ENCODE assay signal across 20 mouse cellular contexts in the genomic region with DNA sequence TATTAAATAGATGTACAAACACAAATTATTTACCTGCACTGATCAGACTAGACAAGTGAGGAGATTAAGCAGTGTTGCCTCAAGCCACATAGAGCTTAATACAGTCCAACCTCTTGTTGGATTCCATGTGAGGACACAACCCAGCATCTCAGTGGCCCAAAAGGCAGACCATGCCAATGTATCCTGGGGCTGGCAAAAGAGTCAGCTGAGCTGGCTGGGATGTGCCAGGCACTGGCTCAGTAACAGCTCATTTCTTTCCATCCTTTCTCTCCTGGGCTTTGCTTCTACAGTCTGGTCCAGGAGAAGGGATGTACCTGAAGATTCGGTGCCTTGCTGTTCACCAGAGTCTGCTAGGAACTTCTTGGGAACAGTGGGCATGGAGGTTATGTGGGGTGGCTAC.
A peak's percentile ranks its signal among the peaks of the same experiment; 100 is the strongest.
DNase-seq lines count a peak whose midpoint lies in the region; TF ChIP-seq lines count a peak whose summit lies in the region.
"Had no signal": no experiment of that assay in that cellular context is flagged by ENCODE, and none has a peak within 500 bp of the region (broad histone marks: within the 10 kb centered on the region; RNA-seq: fewer than 3 reads in every experiment).

No protein-coding gene starts in this region.

- TF ChIP-seq CTCF in layer of hippocampus, adult 2 months (conservative IDR thresholded peaks at IDR 0.05) = no peak

- peak overlapping the region; percentile 14; the same call in 1 of the 2 replicates for H3K27ac ChIP-seq in layer of hippocampus, adult 2 months
- H3K27ac ChIP-seq: forebrain, embryonic 13.5 days; heart, adult 2 months; heart, embryonic 13.5 days; kidney, embryonic 15.5 days; limb, embryonic 12.5 days; lung, embryonic 15.5 days; midbrain, embryonic 12.5 days had no signal

- no peak for DNase-seq in layer of hippocampus, adult 2 months (ENCODE audit: low spot score in 2 of 2)
- no peak for DNase-seq in layer of hippocampus, postnatal 10 days (ENCODE audit: low spot score in 2 of 2)
- DNase-seq in cerebellum, adult 11-12 months = peak; percentile 73
- peak; percentile 81 for DNase-seq in cerebellum, adult 9-10 months
- peak; percentile 59 to 64 for DNase-seq in cerebellum, postnatal 36 days
- no peak for DNase-seq in thymus, postnatal 0 days (ENCODE audit: low spot score)
- no peak for DNase-seq in adrenal gland, postnatal 25 days
- DNase-seq: adrenal gland, postnatal 14 days; gastrocnemius, postnatal 25 days; heart, adult 2 months; heart, postnatal 10 days; kidney, adult 18-20 months; kidney, postnatal 4 days; lung, postnatal 36 days had no signal

- no peak overlapping the region for H3K4me3 ChIP-seq in layer of hippocampus, adult 2 months
- H3K4me3 ChIP-seq: forebrain, embryonic 13.5 days; heart, adult 2 months; heart, embryonic 13.5 days; kidney, embryonic 15.5 days; limb, embryonic 12.5 days; lung, embryonic 15.5 days; midbrain, embryonic 12.5 days had no signal

Comparison
In these comparisons a context has a peak if more than half of its experiments do, and no peak if none do; other contexts are left out.
1. DNase-seq: peak in cerebellum, adult 11-12 months (single experiment), cerebellum, adult 9-10 months (single experiment) and cerebellum, postnatal 36 days (2 of 2); none in layer of hippocampus, adult 2 months (0 of 2), layer of hippocampus, postnatal 10 days (0 of 2), thymus, postnatal 0 days (single experiment) and adrenal gland, postnatal 25 days (single experiment).